Mouse (Mus musculus) CH12.LX (cell line): Measurements from ENCODE around the gene Ccdc92. TPM values are rescaled to one million over a fixed set of nuclear protein-coding genes. Genes with fewer than 3 reads are reported as not detected.

ENCODE experiments used
- DNase-seq: peaks from one replicate; pipeline ENCODE4 v3.0.0-alpha.2; 2013; ENCODE audit errors: extremely low read depth
- H3K27ac ChIP-seq: 2 replicates; pipeline ENCODE4 v1.5.1; 2012; ENCODE audit warnings: low read depth, mild to moderate bottlenecking, control low read depth, moderate library complexity; ENCODE audit not compliant: insufficient read depth
- H3K27me3 ChIP-seq: replicated peaks from 2 replicates; pipeline ENCODE3; 2012; ENCODE audit warnings: inconsistent platforms
- H3K36me3 ChIP-seq, 2 experiments: replicated peaks in 1 of 2; 2 replicates each; pipeline versions ENCODE3 to v1.6.1; 2012; ENCODE audit warnings: inconsistent platforms in 1 of 2, low read length in 1 of 2, mild to moderate bottlenecking in 1 of 2, mixed read lengths in 1 of 2, moderate library complexity in 1 of 2; ENCODE audit not compliant: control insufficient read depth in 1 of 2, insufficient read depth in 1 of 2
- H3K4me1 ChIP-seq, 2 experiments: 2 replicates each; pipeline ENCODE4 v1.6.1; 2012; ENCODE audit warnings: inconsistent platforms in 1 of 2, moderate library complexity in 1 of 2; ENCODE audit not compliant: insufficient read depth in 2 of 2, control insufficient read depth in 1 of 2
- H3K4me2 ChIP-seq: 2 replicates; pipeline ENCODE4 v1.6.1; 2012; ENCODE audit warnings: low read depth, mild to moderate bottlenecking, control low read depth; ENCODE audit not compliant: poor library complexity, insufficient read depth, severe bottlenecking
- H3K4me3 ChIP-seq, 3 experiments: fragments of 150-350 bp in 1 of 3; sonication (generic) in 1 of 3; replicated peaks in 1 of 3; 2 replicates each; pipeline versions ENCODE3 to v1.5.1; 2011 to 2012; ENCODE audit warnings: low read depth in 2 of 3, low read length in 2 of 3, mild to moderate bottlenecking in 2 of 3, moderate library complexity in 2 of 3, control low read depth in 1 of 3, improper control_type of control experiment in 1 of 3, inconsistent platforms in 1 of 3, mixed read lengths in 1 of 3; ENCODE audit not compliant: poor library complexity in 1 of 3
- H3K79me2 ChIP-seq: replicated peaks from 2 replicates; pipeline ENCODE4 v1.6.1; 2012; ENCODE audit warnings: mild to moderate bottlenecking, moderate library complexity; ENCODE audit not compliant: control insufficient read depth, poor library complexity, insufficient read depth, severe bottlenecking; ENCODE audit errors: extremely low read depth
- H3K9ac ChIP-seq: 2 replicates; pipeline ENCODE4 v1.6.1; 2012; ENCODE audit warnings: low read depth, mild to moderate bottlenecking, control low read depth, moderate library complexity; ENCODE audit not compliant: insufficient read depth
- H3K9me3 ChIP-seq: replicated peaks from 2 replicates; pipeline ENCODE3; 2012; ENCODE audit warnings: low read length, inconsistent platforms, mixed read lengths
- CHD1 ChIP-seq: IDR thresholded peaks from 2 replicates; pipeline ENCODE4 v1.6.1; 2012; ENCODE audit warnings: low read depth, low read length, improper control_type of control experiment, inconsistent platforms
- CTCF ChIP-seq, 2 experiments: IDR thresholded peaks in 1 of 2; conservative IDR thresholded peaks in 1 of 2; 2 replicates each; pipeline ENCODE4 v1.5.1; 2011 to 2012; ENCODE audit warnings: low read depth in 2 of 2, low read length in 2 of 2, improper control_type of control experiment in 1 of 2, inconsistent platforms in 1 of 2, mild to moderate bottlenecking in 1 of 2, moderate library complexity in 1 of 2
- ELF1 ChIP-seq: IDR thresholded peaks from 2 replicates; pipeline ENCODE4 v1.6.1; 2014; ENCODE audit warnings: low read depth, mild to moderate bottlenecking, inconsistent platforms, low read length, improper control_type of control experiment
- EP300 ChIP-seq: IDR thresholded peaks from 2 replicates; pipeline ENCODE4 v1.6.1; 2011; ENCODE audit warnings: low read length, improper control_type of control experiment
- GABPA ChIP-seq: IDR thresholded peaks from 2 replicates; pipeline ENCODE4 v1.6.1; 2012; ENCODE audit warnings: low read depth, low read length, improper control_type of control experiment, inconsistent platforms; ENCODE audit not compliant: insufficient replicate concordance
- HCFC1 ChIP-seq: IDR thresholded peaks from 2 replicates; pipeline ENCODE4 v1.6.1; 2012; ENCODE audit warnings: low read depth, mild to moderate bottlenecking, inconsistent platforms, low read length, improper control_type of control experiment
- IRF4 ChIP-seq: IDR thresholded peaks from 2 replicates; pipeline ENCODE4 v1.6.1; 2014; ENCODE audit warnings: low read depth, mild to moderate bottlenecking, inconsistent platforms, low read length, improper control_type of control experiment
- MAFK ChIP-seq: IDR thresholded peaks from 2 replicates; pipeline ENCODE4 v1.6.1; 2011; ENCODE audit warnings: low read length, improper control_type of control experiment; ENCODE audit not compliant: insufficient replicate concordance
- MAX ChIP-seq: IDR thresholded peaks from 2 replicates; pipeline ENCODE4 v1.6.1; 2011; ENCODE audit warnings: low read length, improper control_type of control experiment
- MAZ ChIP-seq: IDR thresholded peaks from 2 replicates; pipeline ENCODE4 v1.6.1; 2012; ENCODE audit warnings: low read depth, mild to moderate bottlenecking, inconsistent platforms, low read length, improper control_type of control experiment, moderate library complexity
- MEF2A ChIP-seq: IDR thresholded peaks from 2 replicates; pipeline ENCODE4 v1.6.1; 2014; ENCODE audit warnings: low read depth, mild to moderate bottlenecking, inconsistent platforms, low read length, improper control_type of control experiment, borderline replicate concordance
- MYC ChIP-seq: IDR thresholded peaks from 2 replicates; pipeline ENCODE4 v1.6.1; 2011; ENCODE audit warnings: low read depth, mild to moderate bottlenecking, improper control_type of control experiment, low read length
- NRF1 ChIP-seq: IDR thresholded peaks from 2 replicates; pipeline ENCODE4 v1.6.1; 2014; ENCODE audit warnings: low read depth, mild to moderate bottlenecking, inconsistent platforms, low read length, improper control_type of control experiment, moderate library complexity
- POLR2A ChIP-seq: IDR thresholded peaks from 2 replicates; pipeline ENCODE4 v1.6.1; 2011; ENCODE audit warnings: low read depth, mild to moderate bottlenecking, improper control_type of control experiment, low read length
- RAD21 ChIP-seq: IDR thresholded peaks from 2 replicates; pipeline ENCODE4 v1.6.1; 2011; ENCODE audit warnings: low read depth, mild to moderate bottlenecking, low read length, improper control_type of control experiment, moderate library complexity
- RCOR1 ChIP-seq: conservative IDR thresholded peaks from 2 replicates; pipeline ENCODE4 v1.6.1; 2012; ENCODE audit warnings: low read depth, mild to moderate bottlenecking, inconsistent platforms, low read length, improper control_type of control experiment
- USF1 ChIP-seq: IDR thresholded peaks from 2 replicates; pipeline ENCODE4 v1.6.1; 2014; ENCODE audit warnings: low read depth, mild to moderate bottlenecking, inconsistent platforms, low read length, improper control_type of control experiment
- USF2 ChIP-seq: conservative IDR thresholded peaks from 2 replicates; pipeline ENCODE4 v1.6.1; 2011; ENCODE audit warnings: low read depth, low read length, improper control_type of control experiment
- ZMIZ1 ChIP-seq: IDR thresholded peaks from 2 replicates; pipeline ENCODE4 v1.6.1; 2012; ENCODE audit warnings: low read depth, mild to moderate bottlenecking, inconsistent platforms, low read length, improper control_type of control experiment
- dilution Hi-C: fragments of 300-500 bp; cut with MboI; formaldehyde crosslinking; loops from 2 replicates; pipeline ENCODE4 v1.14.3; 2020; ENCODE audit warnings: low sequenced_read_pairs; ENCODE audit not compliant: extremely low pct_unique_long_range_greater_than_20kb, extremely low pct_ligation_motif_present
- in situ Hi-C: fragments of 300-500 bp; cut with MboI; formaldehyde crosslinking; loops from 3 replicates; pipeline ENCODE4 v1.14.3; 2019; ENCODE audit warnings: low sequenced_read_pairs, low pct_ligation_motif_present, low pct_unique_long_range_greater_than_20kb, mixed read lengths
- polyA plus RNA-seq: library from polyadenylated mRNA; unstranded; fragments of >175 nt; gene quantifications from 2 replicates; pipeline ENCODE4 v1.2.1, GENCODE M21; 2012; ENCODE audit warnings: low read depth; ENCODE audit not compliant: insufficient read length
- total RNA-seq, 2 experiments: library from RNA; depleted of rRNA; stranded (reverse); fragments of 300-350 nt in 1 of 2; fragments of >200 nt in 1 of 2; gene quantifications; 2 replicates each; pipeline ENCODE4 v1.2.3; 2012 to 2014

Ccdc92 gene
- total and polyA plus RNA-seq, 3 experiments, result 0.75 to 1.4 (median 0.76) TPM

GRCm38 (mm10) chr5:124844929-124845328 lies 17.3 kb downstream of the Ccdc92 start:
- no peaks in the 10 kb centered on the region for H3K9me3 ChIP-seq
- no peaks in the 10 kb centered on the region for H3K36me3 ChIP-seq
- H3K9ac ChIP-seq, result no peak overlapping the region
- no peaks in the 10 kb centered on the region for H3K27me3 ChIP-seq
- no peak overlapping the region for H3K4me3 ChIP-seq
- H3K27ac ChIP-seq, result no peak overlapping the region
- TF ChIP-seq MAZ (no peak), MAFK (no peak), MAX (no peak)
- H3K4me2 ChIP-seq, result no peak overlapping the region
- no peaks in the 10 kb centered on the region; a peak in 1 of 4 replicates for H3K4me1 ChIP-seq
- dilution Hi-C loops, result no loop called here
- no peaks in the 10 kb centered on the region for H3K79me2 ChIP-seq
- no peak for DNase-seq
- in situ Hi-C loops, result no loop called here

- Histone ChIP-seq H3K4me1 (no peaks in the 10 kb centered on the region; a peak in 1 of 4 replicates), H3K9me3 (no peaks in the 10 kb centered on the region), H3K36me3 (peaks cover 0 to 1% of the 10 kb centered on the region in 2 experiments), H3K79me2 (no peaks in the 10 kb centered on the region), H3K9ac (no peak overlapping the region), H3K4me2 (no peak overlapping the region), H3K27ac (no peak overlapping the region), H3K27me3 (no peaks in the 10 kb centered on the region), H3K4me3 (no peak overlapping the region)
- no peak for DNase-seq
- TF ChIP-seq RCOR1 (no peak), HCFC1 (no peak), MEF2A (no peak), ZMIZ1 (no peak), ELF1 (no peak), CTCF (conservative IDR thresholded peaks at IDR 0.05 in 1 of 2, IDR thresholded peaks at IDR 0.05 in 1 of 2; ENCODE audit: low read depth in 2 of 2, low read length in 2 of 2) (no peak), USF1 (no peak), MAFK (no peak), NRF1 (no peak), GABPA (no peak)
- dilution Hi-C loops, result no loop called here
- in situ Hi-C loops, result no loop called here
Measured at GRCm38 (mm10) chr5:124843386-124843785, 18.8 kb downstream of the Ccdc92 start.

- no peaks in the 10 kb centered on the region for H3K9me3 ChIP-seq
- dilution Hi-C loops, result no loop called here
- no peak overlapping the region for H3K4me3 ChIP-seq
- no peak overlapping the region for H3K27ac ChIP-seq
- no peaks in the 10 kb centered on the region for H3K79me2 ChIP-seq
- DNase-seq, result no peak
- in situ Hi-C loops, result no loop called here
- no peaks in the 10 kb centered on the region for H3K27me3 ChIP-seq
- H3K9ac ChIP-seq, result no peak overlapping the region
- no peak for TF ChIP-seq CHD1
- no peak for TF ChIP-seq NRF1
- no peak for TF ChIP-seq USF2
- no peak for TF ChIP-seq MEF2A
- TF ChIP-seq MYC, result no peak
- no peak for TF ChIP-seq EP300
- TF ChIP-seq POLR2A, result no peak
- TF ChIP-seq RAD21, result no peak
- no peak for TF ChIP-seq IRF4
- no peak for TF ChIP-seq MAFK
- TF ChIP-seq ZMIZ1, result no peak
- no peak for TF ChIP-seq MAX
- peaks cover 0 to 1% of the 10 kb centered on the region in 2 experiments for H3K36me3 ChIP-seq
- no peak overlapping the region for H3K4me2 ChIP-seq
- no peaks in the 10 kb centered on the region; a peak in 1 of 4 replicates for H3K4me1 ChIP-seq
Measured at GRCm38 (mm10) chr5:124840669-124841068, 21.6 kb downstream of the Ccdc92 start.
